Mouse (Mus musculus): ENCODE measurements around the gene Chst3. TPM values are rescaled to one million over a fixed set of nuclear protein-coding genes. Genes with fewer than 3 reads are reported as not detected.
A peak's percentile ranks its signal among the peaks of the same experiment; 100 is the strongest.
"Not testable (repeated sequence)": the region's sequence is repeated elsewhere in the genome, so short reads cannot be mapped to it uniquely, and the experiment has no call there.

Chst3 gene
- polyA plus RNA-seq, 1 experiment from 2014 or later = 3.0 TPM

DNA sequence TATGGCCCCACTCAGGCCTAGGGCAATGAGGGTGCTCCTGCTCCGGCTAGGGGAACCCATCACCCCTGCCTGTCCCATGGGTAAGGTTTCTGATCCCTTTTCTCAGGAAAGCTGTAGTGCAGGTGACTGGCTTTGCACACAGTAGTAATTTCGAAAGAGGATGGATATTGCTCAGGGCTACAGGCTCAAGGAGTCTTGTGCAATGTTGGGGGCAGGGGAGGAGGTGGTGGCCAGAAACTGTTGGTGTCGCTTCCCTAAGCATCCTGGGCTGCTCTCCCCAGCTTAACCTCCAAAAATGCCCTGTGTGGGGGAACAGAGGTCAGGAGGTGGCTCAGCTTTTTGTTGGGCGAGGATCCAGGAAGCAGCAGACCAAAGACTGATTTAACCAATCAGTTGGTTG lies 33.5 kb upstream of the Chst3 start:
- in situ Hi-C loops (cut with MboI; ENCODE audit: low pct_unique_long_range_greater_than_20kb) = no loop called here
- no peak for ATAC-seq
- no peaks in the 10 kb centered on the region for H3K27me3 ChIP-seq
- no peak for TF ChIP-seq CTCF (IDR thresholded peaks at IDR 0.05)
- no peak for DNase-seq (ENCODE audit: low read depth, low spot score)
- CTCF ChIA-PET = interaction anchor here (0.8 to 1.5 kb wide), 4 partner anchors 8 to 24 kb away, joined by 3 read pairs; no protein-coding TSS in a partner anchor
- POLR2A ChIA-PET = interaction anchor here (0.7 kb wide), 1 partner anchor 25 kb away, joined by 3 read pairs; the partner anchor contains the start of gene Psap

DNA sequence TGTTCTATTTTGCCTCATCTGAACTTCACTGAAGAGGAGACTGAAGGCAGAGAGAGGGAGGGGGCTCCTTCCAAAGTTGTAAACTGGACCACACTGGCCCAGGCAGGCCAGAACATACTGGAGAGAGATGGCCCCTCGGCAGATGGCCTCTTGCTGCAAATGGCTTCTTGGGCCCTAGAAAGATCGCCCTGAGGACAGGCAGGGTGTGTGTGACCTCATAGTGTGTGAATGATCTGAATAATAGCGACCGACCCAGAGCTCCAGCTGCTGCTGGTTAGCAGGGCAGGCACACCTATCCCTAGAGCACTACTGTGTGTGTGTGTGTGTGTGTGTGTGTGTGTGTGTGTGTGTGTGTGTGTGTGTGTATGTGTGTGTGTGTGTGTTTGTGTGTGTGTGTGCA lies 33.1 kb upstream of the Chst3 start:
- ChIA-PET POLR2A (no interaction called here), CTCF (no interaction called here)
- H3K27me3 ChIP-seq = no peaks in the 10 kb centered on the region
- TF ChIP-seq CTCF (IDR thresholded peaks at IDR 0.05) = no peak
- DNase-seq (ENCODE audit: low read depth, low spot score) (no peak), ATAC-seq (no peak)
- in situ Hi-C loops (cut with MboI; ENCODE audit: low pct_unique_long_range_greater_than_20kb) = no loop called here

DNA sequence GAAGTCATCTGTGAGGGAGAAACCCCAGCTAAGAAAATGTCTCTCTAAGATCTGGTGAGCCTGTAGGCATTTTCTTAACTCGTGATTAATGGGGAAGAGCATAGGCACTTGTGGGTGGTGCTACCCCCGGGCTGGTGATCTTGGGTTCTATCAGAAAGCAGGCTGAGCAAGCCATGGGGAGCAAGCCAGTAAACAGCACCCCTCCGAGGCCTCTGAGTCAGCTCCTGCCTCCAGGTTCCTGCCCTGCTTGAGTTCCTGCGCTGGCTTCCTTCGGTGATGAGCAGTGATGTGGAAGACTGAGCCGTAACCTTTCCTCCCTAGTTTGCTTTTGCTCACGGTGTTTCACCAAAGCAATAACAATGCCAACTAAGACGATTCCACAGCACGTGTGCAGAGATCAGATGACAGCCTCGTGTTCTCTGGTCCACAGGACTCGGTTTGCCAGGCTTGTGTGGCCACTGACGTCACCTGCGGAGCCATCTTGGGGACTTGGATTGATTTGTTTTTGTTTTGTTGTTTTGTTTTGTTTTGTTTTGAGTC lies 31.4 kb upstream of the Chst3 start:
- DNase-seq (ENCODE audit: low read depth, low spot score) = no peak
- POLR2A ChIA-PET = no interaction called here
- CTCF ChIA-PET = interaction anchor here (1.1 kb wide), 1 partner anchor 20 kb away, joined by 3 read pairs; no protein-coding TSS in a partner anchor
- no peak for ATAC-seq
- no peaks in the 10 kb centered on the region for H3K27me3 ChIP-seq
- in situ Hi-C loops (cut with MboI; ENCODE audit: low pct_unique_long_range_greater_than_20kb) = no loop called here
- no peak for TF ChIP-seq CTCF (IDR thresholded peaks at IDR 0.05)

DNA sequence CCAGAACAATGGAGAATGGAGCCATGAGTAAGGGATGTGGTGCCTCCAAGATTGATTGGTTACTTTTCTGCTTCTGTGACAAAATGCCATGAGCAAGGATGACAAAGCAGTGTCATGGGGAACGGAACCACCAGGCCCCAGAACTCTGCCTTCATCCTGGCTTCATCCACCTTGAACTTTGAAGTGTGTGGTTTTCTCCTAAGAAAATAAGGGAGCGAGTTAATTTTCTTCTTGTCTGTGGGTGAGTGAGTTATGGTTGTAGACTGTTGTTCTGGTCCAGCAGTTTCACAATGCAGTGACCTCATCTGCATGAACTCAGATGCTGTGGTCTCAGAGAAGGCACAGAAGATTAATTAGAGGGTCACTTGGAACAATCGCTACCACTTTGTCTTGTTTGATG lies 29.3 kb upstream of the Chst3 start:
- CTCF ChIA-PET; H3K27me3 ChIP-seq; DNase-seq (ENCODE audit: low read depth, low spot score); ATAC-seq: not testable (repeated sequence)
- in situ Hi-C loops (cut with MboI; ENCODE audit: low pct_unique_long_range_greater_than_20kb) = loop anchor here (5.0 kb wide), 1 partner anchor 54 kb away; no protein-coding TSS in a partner anchor
- POLR2A ChIA-PET = interaction anchor here (0.5 kb wide), 1 partner anchor 52 kb away, joined by 3 read pairs; no protein-coding TSS in a partner anchor

DNA sequence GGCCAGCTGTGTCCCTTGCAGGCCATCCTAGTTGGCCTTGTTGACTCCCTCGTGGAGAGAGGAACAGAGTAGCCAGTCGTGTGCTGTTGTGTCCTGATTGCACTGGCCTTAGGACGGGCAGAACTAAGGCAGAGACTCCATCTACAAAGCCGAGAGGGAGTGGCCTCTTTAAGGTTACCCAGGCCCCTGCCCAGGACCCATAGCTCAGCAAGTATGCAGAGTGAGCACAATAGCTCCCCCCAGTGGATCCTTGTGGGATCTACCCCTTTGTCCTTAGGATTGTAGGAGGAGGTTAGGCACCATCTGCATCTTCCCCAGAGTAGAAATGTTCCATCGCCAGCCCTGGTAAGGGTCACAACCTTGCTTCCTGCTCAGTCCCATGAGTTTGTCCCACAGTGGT lies 27.5 kb upstream of the Chst3 start:
- in situ Hi-C loops (cut with MboI; ENCODE audit: low pct_unique_long_range_greater_than_20kb) = loop anchor here (5.0 kb wide), 1 partner anchor 56 kb away; no protein-coding TSS in a partner anchor

DNA sequence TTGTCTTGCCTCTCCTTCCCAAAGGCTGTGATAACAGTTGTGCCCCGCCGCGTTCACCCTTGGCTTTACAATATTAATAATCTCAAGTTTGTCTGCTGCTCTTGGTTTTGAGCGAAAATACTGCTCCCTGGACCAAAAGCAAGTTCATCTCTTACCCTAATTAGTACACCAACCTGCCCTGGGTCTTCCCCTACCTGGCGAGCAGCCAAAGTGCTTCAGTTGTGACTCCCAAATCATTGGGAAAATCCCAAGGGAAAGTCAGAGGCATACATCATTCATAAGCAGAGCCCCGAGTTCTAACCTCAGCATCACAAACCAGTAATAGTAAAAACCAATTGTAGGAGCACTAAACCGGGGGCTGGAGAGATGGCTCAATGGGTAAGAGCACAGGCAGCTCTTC lies 26.6 kb upstream of the Chst3 start:
- no peaks in the 10 kb centered on the region for H3K27me3 ChIP-seq
- ChIA-PET POLR2A (interaction anchor here (1.1 kb wide), 1 partner anchor 54 kb away, joined by 3 read pairs; no protein-coding TSS in a partner anchor), CTCF (interaction anchor here (0.8 to 5.1 kb wide), 18 partner anchors 11 to 100 kb away, joined by 3 to 33 read pairs (median 5); no protein-coding TSS in a partner anchor)
- in situ Hi-C loops (cut with MboI; ENCODE audit: low pct_unique_long_range_greater_than_20kb) = loop anchor here (5.0 kb wide), 1 partner anchor 57 kb away; no protein-coding TSS in a partner anchor
- no peak for ATAC-seq
- no peak for DNase-seq (ENCODE audit: low read depth, low spot score)
- TF ChIP-seq CTCF (IDR thresholded peaks at IDR 0.05) = no peak

More for the DNA sequence above, 27.5 kb upstream of the Chst3 start:
- POLR2A ChIA-PET = no interaction called here
- CTCF ChIA-PET = interaction anchor here (0.7 to 5.1 kb wide), 6 partner anchors 11 to 101 kb away, joined by 3 to 33 read pairs (median 6); no protein-coding TSS in a partner anchor
- no peak for ATAC-seq
- TF ChIP-seq CTCF (IDR thresholded peaks at IDR 0.05) = peak; percentile 67
- no peak for DNase-seq (ENCODE audit: low read depth, low spot score)
- H3K27me3 ChIP-seq = no peaks in the 10 kb centered on the region

DNA sequence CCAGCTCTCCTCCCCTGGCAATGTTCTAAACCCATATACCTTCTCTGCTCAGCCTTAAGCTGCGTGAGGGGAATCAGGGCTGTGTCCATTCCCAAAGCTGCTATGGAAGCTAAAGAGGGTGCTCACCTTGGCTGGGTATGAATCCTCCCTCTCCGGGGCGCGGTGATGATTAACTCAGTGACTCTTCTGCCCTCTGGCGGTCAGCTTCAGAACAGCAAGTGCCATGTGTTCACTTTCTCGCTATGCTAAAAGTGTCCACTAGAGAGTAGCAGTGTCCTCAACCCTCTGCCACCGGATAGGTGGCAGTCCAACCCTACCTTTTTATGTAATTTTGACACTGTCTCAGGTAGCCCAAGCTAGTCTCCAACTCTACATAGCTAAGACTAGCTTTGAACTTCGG lies 26.0 kb upstream of the Chst3 start:
- DNase-seq (ENCODE audit: low read depth, low spot score) (no peak), ATAC-seq (peak; percentile 20)
- no peaks in the 10 kb centered on the region for H3K27me3 ChIP-seq
- TF ChIP-seq CTCF (IDR thresholded peaks at IDR 0.05) = peak; percentile 96
- in situ Hi-C loops (cut with MboI; ENCODE audit: low pct_unique_long_range_greater_than_20kb) = loop anchor here (5.0 kb wide), 1 partner anchor 57 kb away; no protein-coding TSS in a partner anchor
- ChIA-PET POLR2A (interaction anchor here (0.7 to 1.1 kb wide), 2 partner anchors 28 to 53 kb away, joined by 3 read pairs; no protein-coding TSS in a partner anchor), CTCF (interaction anchor here (0.6 to 5.1 kb wide), 28 partner anchors 8 to 137 kb away, joined by 3 to 33 read pairs (median 5); no protein-coding TSS in a partner anchor)

DNA sequence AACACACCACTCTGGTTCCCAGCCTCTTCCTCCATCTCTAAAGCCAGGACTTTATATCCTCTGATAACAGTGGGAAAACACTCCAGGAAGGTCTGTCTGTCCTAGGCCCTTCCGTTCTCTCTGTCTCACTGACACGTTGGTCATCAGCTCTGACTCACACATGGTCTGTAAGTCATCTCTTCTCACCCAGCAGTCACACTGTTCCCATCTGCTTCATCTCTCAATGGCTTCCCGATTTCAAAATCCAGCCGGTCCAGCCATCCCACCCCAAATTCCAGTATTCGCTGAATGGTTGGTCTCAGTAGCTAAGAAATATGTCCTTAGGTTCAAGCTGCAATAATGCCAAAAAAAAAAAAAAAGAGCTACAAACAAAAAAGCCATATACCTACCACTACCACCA lies 24.9 kb upstream of the Chst3 start:
- ChIA-PET CTCF (interaction anchor here (0.9 to 5.1 kb wide), 8 partner anchors 9 to 96 kb away, joined by 3 to 33 read pairs (median 4); no protein-coding TSS in a partner anchor), POLR2A (no interaction called here)
- no peak for TF ChIP-seq CTCF (IDR thresholded peaks at IDR 0.05)
- no peak for DNase-seq (ENCODE audit: low read depth, low spot score)
- in situ Hi-C loops (cut with MboI; ENCODE audit: low pct_unique_long_range_greater_than_20kb) = no loop called here
- ATAC-seq = no peak
- H3K27me3 ChIP-seq = no peaks in the 10 kb centered on the region

DNA sequence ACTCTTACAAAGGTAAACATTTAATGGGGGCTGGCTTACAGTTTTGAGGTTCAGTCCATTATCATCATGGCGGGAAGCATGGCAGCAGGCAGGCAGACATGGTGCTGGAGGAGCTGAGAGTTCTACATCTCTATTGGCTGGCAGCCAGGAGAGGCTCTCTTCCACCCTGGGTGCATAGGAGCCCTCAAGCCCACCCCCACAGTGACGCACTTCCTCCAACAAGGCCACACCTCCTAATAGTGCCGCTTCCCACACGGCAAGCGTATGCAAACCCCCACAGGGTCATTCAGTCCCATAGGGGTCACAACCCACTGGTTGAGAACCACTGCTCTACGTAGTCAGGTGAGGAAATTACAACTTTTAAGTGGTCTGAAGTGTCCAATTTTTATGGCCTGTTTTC lies 21.4 kb upstream of the Chst3 start:
- in situ Hi-C loops (cut with MboI; ENCODE audit: low pct_unique_long_range_greater_than_20kb) = no loop called here
- POLR2A ChIA-PET = no interaction called here
- ATAC-seq = no peak
- CTCF ChIA-PET = interaction anchor here (2.7 kb wide), 1 partner anchor 49 kb away, joined by 9 read pairs; no protein-coding TSS in a partner anchor
- no peak for TF ChIP-seq CTCF (IDR thresholded peaks at IDR 0.05)
- DNase-seq (ENCODE audit: low read depth, low spot score) = no peak
- no peaks in the 10 kb centered on the region for H3K27me3 ChIP-seq

DNA sequence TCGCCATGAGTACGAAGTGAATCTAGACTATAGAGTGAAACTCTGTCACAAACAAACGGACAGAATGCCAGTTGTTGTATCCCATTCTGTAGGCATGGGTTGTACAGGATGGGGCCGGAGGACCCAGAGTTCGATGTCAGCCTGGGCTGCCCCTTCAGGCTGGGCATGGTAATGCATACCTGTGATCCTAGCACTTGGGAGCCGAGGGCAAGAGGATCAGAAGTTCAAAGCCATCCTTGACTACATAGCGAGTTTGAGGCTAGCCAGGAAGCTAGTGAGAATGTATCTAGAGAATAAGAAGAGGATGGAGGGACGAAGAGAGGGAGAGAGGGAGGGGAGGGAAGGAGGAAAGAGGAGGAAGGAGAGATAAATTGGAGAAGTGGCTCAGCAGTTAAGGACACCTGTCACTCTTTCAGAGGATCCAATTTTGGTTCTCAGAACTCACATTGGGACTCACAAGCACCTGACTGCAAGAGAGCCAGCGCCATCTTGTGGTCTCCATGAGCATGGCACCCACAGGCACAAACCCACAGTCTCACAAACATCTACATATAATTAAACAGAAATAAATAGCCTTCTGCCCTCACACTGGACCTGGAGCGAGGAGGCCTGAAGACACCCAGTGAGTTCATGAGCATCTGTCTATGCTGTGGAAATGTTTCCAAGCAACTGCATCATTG lies 18.6 kb upstream of the Chst3 start:
- POLR2A ChIA-PET = interaction anchor here (0.6 kb wide), 1 partner anchor 939 kb away, joined by 3 read pairs; no protein-coding TSS in a partner anchor
- CTCF ChIA-PET = interaction anchor here (1.1 to 2.3 kb wide), 7 partner anchors 36 to 89 kb away, joined by 3 to 7 read pairs (median 4); no protein-coding TSS in a partner anchor
- no peaks in the 10 kb centered on the region for H3K27me3 ChIP-seq
- no peak for ATAC-seq
- DNase-seq (ENCODE audit: low read depth, low spot score) = no peak
- TF ChIP-seq CTCF (IDR thresholded peaks at IDR 0.05) = peak; percentile 97
- in situ Hi-C loops (cut with MboI; ENCODE audit: low pct_unique_long_range_greater_than_20kb) = loop anchor here (5.0 kb wide), 2 partner anchors 50 to 80 kb away; no protein-coding TSS in a partner anchor

DNA sequence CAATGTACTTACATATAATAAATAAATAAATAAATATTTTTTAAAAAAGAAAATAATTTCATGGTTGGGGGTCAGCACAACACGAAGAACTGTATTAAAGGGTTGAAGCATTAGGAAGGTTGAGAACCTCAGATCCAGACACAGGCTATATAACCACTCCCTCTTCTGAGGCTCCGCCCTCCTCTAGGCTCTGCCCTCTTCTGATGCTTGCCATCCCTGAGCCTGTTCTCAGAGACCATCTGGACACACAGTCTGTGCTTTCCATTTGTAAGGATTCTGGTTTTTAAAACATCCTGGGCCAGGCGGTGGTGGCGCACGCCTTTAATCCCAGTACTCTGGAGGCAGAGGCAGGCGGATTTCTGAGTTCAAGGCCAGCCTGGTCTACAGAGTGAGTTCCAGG lies 16.8 kb upstream of the Chst3 start:
- POLR2A ChIA-PET; ATAC-seq; H3K27me3 ChIP-seq; DNase-seq (ENCODE audit: low read depth, low spot score): not testable (repeated sequence)
- CTCF ChIA-PET = interaction anchor here (1.4 to 2.3 kb wide), 2 partner anchors 44 to 88 kb away, joined by 6 to 7 read pairs; no protein-coding TSS in a partner anchor
- in situ Hi-C loops (cut with MboI; ENCODE audit: low pct_unique_long_range_greater_than_20kb) = loop anchor here (5.0 kb wide), 2 partner anchors 49 to 79 kb away; no protein-coding TSS in a partner anchor
